Mouse (Mus musculus): ENCODE results near the gene 0610040J01Rik. TPM values are rescaled to one million over a fixed set of nuclear protein-coding genes. Genes with fewer than 3 reads are reported as not detected.

0610040J01Rik gene
- polyA plus RNA-seq (2014; fragmentation: Nextera tagmentation; extraction: Ambion mirVana): 0.76 and 0.94 TPM in 2 replicates

GRCm38 (mm10) chr5:63811819-63812508, at the start of gene 0610040J01Rik:
Gene 0610040J01Rik (plus strand): TSS chr5:63812363.
- H3K27me3 ChIP-seq (ENCODE audit: control insufficient read depth, insufficient read depth, low read length): peaks cover 8% of the 10 kb centered on the region; the same call in 1 of the 2 replicates
- no peak within 1 kb of the TSS for H3K27ac ChIP-seq (ENCODE audit: low read depth, low read length)
- no peaks in the 10 kb centered on the region for H3K36me3 ChIP-seq (ENCODE audit: control insufficient read depth, insufficient read depth, low read length)
- H3K4me3 ChIP-seq (ENCODE audit: low read depth, low read length): peak within 1 kb of the TSS; percentile 45
- no peaks in the 10 kb centered on the region for H3K9me3 ChIP-seq (ENCODE audit: control insufficient read depth, low read length)
- DNase-seq (ENCODE audit: low spot score) (peak; percentile 79), ATAC-seq (replicated peaks; ENCODE audit: low FRiP score) (peak; percentile 92)
- H3K4me2 ChIP-seq (ENCODE audit: low read depth, low read length, severe bottlenecking): peak within 1 kb of the TSS; percentile 84
- H3K9ac ChIP-seq (ENCODE audit: low read length): peak within 1 kb of the TSS; percentile 43
- H3K4me1 ChIP-seq (replicated peaks; ENCODE audit: control insufficient read depth, insufficient read depth, low read length): no peaks in the 10 kb centered on the region
- 3% methylated on average over 42 of the region's 42 CpGs for WGBS

GRCm38 (mm10) chr5:63765886-63766285, 46.3 kb upstream of the 0610040J01Rik start:
- Histone ChIP-seq H3K4me1 (replicated peaks; ENCODE audit: control insufficient read depth, insufficient read depth, low read length) (no peaks in the 10 kb centered on the region), H3K9ac (ENCODE audit: low read length) (no peak overlapping the region), H3K9me3 (ENCODE audit: control insufficient read depth, low read length) (no peaks in the 10 kb centered on the region), H3K36me3 (ENCODE audit: control insufficient read depth, insufficient read depth, low read length) (no peaks in the 10 kb centered on the region), H3K4me2 (ENCODE audit: low read depth, low read length, severe bottlenecking) (no peak overlapping the region), H3K27ac (ENCODE audit: low read depth, low read length) (no peak overlapping the region), H3K27me3 (ENCODE audit: control insufficient read depth, insufficient read depth, low read length) (no peaks in the 10 kb centered on the region), H3K4me3 (ENCODE audit: low read depth, low read length) (no peak overlapping the region)
- WGBS: 92% methylated on average over 4 of the region's 4 CpGs
- DNase-seq (ENCODE audit: low spot score): no peak
- no peak for ATAC-seq (replicated peaks; ENCODE audit: low FRiP score)

GRCm38 (mm10) chr5:63766715-63767114, 45.4 kb upstream of the 0610040J01Rik start:
- no peaks in the 10 kb centered on the region for H3K27me3 ChIP-seq (ENCODE audit: control insufficient read depth, insufficient read depth, low read length)
- WGBS: 42% methylated on average over 6 of the region's 6 CpGs
- no peaks in the 10 kb centered on the region for H3K4me1 ChIP-seq (replicated peaks; ENCODE audit: control insufficient read depth, insufficient read depth, low read length)
- no peak overlapping the region for H3K4me2 ChIP-seq (ENCODE audit: low read depth, low read length, severe bottlenecking)
- no peaks in the 10 kb centered on the region for H3K36me3 ChIP-seq (ENCODE audit: control insufficient read depth, insufficient read depth, low read length)
- H3K9me3 ChIP-seq (ENCODE audit: control insufficient read depth, low read length): no peaks in the 10 kb centered on the region
- DNase-seq (ENCODE audit: low spot score) (peak; percentile 63), ATAC-seq (replicated peaks; ENCODE audit: low FRiP score) (peak; percentile 42; the same call in 1 of the 2 replicates)
- no peak overlapping the region for H3K9ac ChIP-seq (ENCODE audit: low read length)
- H3K4me3 ChIP-seq (ENCODE audit: low read depth, low read length): no peak overlapping the region
- no peak overlapping the region for H3K27ac ChIP-seq (ENCODE audit: low read depth, low read length)

GRCm38 (mm10) chr5:63767464-63767863, 44.7 kb upstream of the 0610040J01Rik start:
- H3K9ac ChIP-seq (ENCODE audit: low read length): no peak overlapping the region
- H3K4me1 ChIP-seq (replicated peaks; ENCODE audit: control insufficient read depth, insufficient read depth, low read length): no peaks in the 10 kb centered on the region
- ATAC-seq (replicated peaks; ENCODE audit: low FRiP score) (peak; percentile 45; the same call in 1 of the 2 replicates), DNase-seq (ENCODE audit: low spot score) (no peak)
- no peaks in the 10 kb centered on the region for H3K9me3 ChIP-seq (ENCODE audit: control insufficient read depth, low read length)
- H3K4me3 ChIP-seq (ENCODE audit: low read depth, low read length): no peak overlapping the region
- no peaks in the 10 kb centered on the region for H3K27me3 ChIP-seq (ENCODE audit: control insufficient read depth, insufficient read depth, low read length)
- H3K36me3 ChIP-seq (ENCODE audit: control insufficient read depth, insufficient read depth, low read length): no peaks in the 10 kb centered on the region
- H3K27ac ChIP-seq (ENCODE audit: low read depth, low read length): no peak overlapping the region
- WGBS: 74% methylated on average over 8 of the region's 8 CpGs
- H3K4me2 ChIP-seq (ENCODE audit: low read depth, low read length, severe bottlenecking): no peak overlapping the region

GRCm38 (mm10) chr5:63768220-63768619, 43.9 kb upstream of the 0610040J01Rik start:
- no peaks in the 10 kb centered on the region for H3K9me3 ChIP-seq (ENCODE audit: control insufficient read depth, low read length)
- H3K4me1 ChIP-seq (replicated peaks; ENCODE audit: control insufficient read depth, insufficient read depth, low read length): no peaks in the 10 kb centered on the region
- DNase-seq (ENCODE audit: low spot score): no peak
- no peak overlapping the region for H3K4me3 ChIP-seq (ENCODE audit: low read depth, low read length)
- ATAC-seq (replicated peaks; ENCODE audit: low FRiP score): no peak
- 93% methylated on average over 4 of the region's 4 CpGs for WGBS
- no peaks in the 10 kb centered on the region for H3K36me3 ChIP-seq (ENCODE audit: control insufficient read depth, insufficient read depth, low read length)
- H3K27ac ChIP-seq (ENCODE audit: low read depth, low read length): no peak overlapping the region
- no peak overlapping the region for H3K4me2 ChIP-seq (ENCODE audit: low read depth, low read length, severe bottlenecking)
- H3K27me3 ChIP-seq (ENCODE audit: control insufficient read depth, insufficient read depth, low read length): no peaks in the 10 kb centered on the region
- no peak overlapping the region for H3K9ac ChIP-seq (ENCODE audit: low read length)

GRCm38 (mm10) chr5:63772971-63773370, 39.2 kb upstream of the 0610040J01Rik start:
- ATAC-seq (replicated peaks; ENCODE audit: low FRiP score): no peak
- Histone ChIP-seq H3K4me1 (replicated peaks; ENCODE audit: control insufficient read depth, insufficient read depth, low read length) (no peaks in the 10 kb centered on the region), H3K9ac (ENCODE audit: low read length) (no peak overlapping the region), H3K4me2 (ENCODE audit: low read depth, low read length, severe bottlenecking) (no peak overlapping the region), H3K27ac (ENCODE audit: low read depth, low read length) (no peak overlapping the region), H3K9me3 (ENCODE audit: control insufficient read depth, low read length) (no peaks in the 10 kb centered on the region), H3K4me3 (ENCODE audit: low read depth, low read length) (no peak overlapping the region), H3K27me3 (ENCODE audit: control insufficient read depth, insufficient read depth, low read length) (no peaks in the 10 kb centered on the region), H3K36me3 (ENCODE audit: control insufficient read depth, insufficient read depth, low read length) (no peaks in the 10 kb centered on the region)
- no peak for DNase-seq (ENCODE audit: low spot score)
- 68% methylated on average over 2 of the region's 2 CpGs for WGBS

GRCm38 (mm10) chr5:63773603-63774002, 38.6 kb upstream of the 0610040J01Rik start:
- Histone ChIP-seq H3K27ac (ENCODE audit: low read depth, low read length) (no peak overlapping the region), H3K4me2 (ENCODE audit: low read depth, low read length, severe bottlenecking) (no peak overlapping the region), H3K9ac (ENCODE audit: low read length) (no peak overlapping the region), H3K4me1 (replicated peaks; ENCODE audit: control insufficient read depth, insufficient read depth, low read length) (no peaks in the 10 kb centered on the region), H3K9me3 (ENCODE audit: control insufficient read depth, low read length) (no peaks in the 10 kb centered on the region), H3K27me3 (ENCODE audit: control insufficient read depth, insufficient read depth, low read length) (no peaks in the 10 kb centered on the region), H3K36me3 (ENCODE audit: control insufficient read depth, insufficient read depth, low read length) (no peaks in the 10 kb centered on the region), H3K4me3 (ENCODE audit: low read depth, low read length) (no peak overlapping the region)
- WGBS: 50% methylated on average over 1 of the region's 1 CpGs
- DNase-seq (ENCODE audit: low spot score): no peak
- no peak for ATAC-seq (replicated peaks; ENCODE audit: low FRiP score)

- ATAC-seq (replicated peaks; ENCODE audit: low FRiP score): no peak
These were observed 23.9 kb upstream of the 0610040J01Rik start for GRCm38 (mm10) chr5:63788156-63788826.

More at GRCm38 (mm10) chr5:63788156-63788826, 23.9 kb upstream of the 0610040J01Rik start:
- no peaks in the 10 kb centered on the region for H3K4me1 ChIP-seq (replicated peaks; ENCODE audit: control insufficient read depth, insufficient read depth, low read length)
- no peak for DNase-seq (ENCODE audit: low spot score)
- H3K4me2 ChIP-seq (ENCODE audit: low read depth, low read length, severe bottlenecking): no peak overlapping the region
- H3K27me3 ChIP-seq (ENCODE audit: control insufficient read depth, insufficient read depth, low read length): no peaks in the 10 kb centered on the region
- H3K9ac ChIP-seq (ENCODE audit: low read length): no peak overlapping the region
- no peaks in the 10 kb centered on the region for H3K9me3 ChIP-seq (ENCODE audit: control insufficient read depth, low read length)
- H3K27ac ChIP-seq (ENCODE audit: low read depth, low read length): no peak overlapping the region
- 93% methylated on average over 10 of the region's 10 CpGs for WGBS
- H3K4me3 ChIP-seq (ENCODE audit: low read depth, low read length): no peak overlapping the region
- H3K36me3 ChIP-seq (ENCODE audit: control insufficient read depth, insufficient read depth, low read length): no peaks in the 10 kb centered on the region
